Mouse (Mus musculus): ENCODE results near the gene Nfkb1.

- TF ChIP-seq GATA1 (IDR thresholded peaks at IDR 0.05; ENCODE audit: low read length) (no peak), TAL1 (IDR thresholded peaks at IDR 0.05; ENCODE audit: low read length) (no peak)
These were observed 9.1 kb downstream of the Nfkb1 start for GRCm38 (mm10) chr3:135682240-135682639.
